Mouse (Mus musculus) olfactory bulb, adult 2 months (tissue): ENCODE measurements around the gene Myo1c.

ENCODE experiments used
- CTCF ChIP-seq: fragments of 200-500 bp; IDR thresholded peaks from 2 replicates; pipeline ENCODE4 v1.5.1; 2012; ENCODE audit warnings: low read depth, mild to moderate bottlenecking, low read length, moderate library complexity; ENCODE audit not compliant: insufficient read depth
- POLR2A ChIP-seq: fragments of 200-500 bp; IDR thresholded peaks from 2 replicates; pipeline ENCODE4 v1.6.1; 2012; ENCODE audit warnings: mild to moderate bottlenecking, low read depth, low read length, moderate library complexity; ENCODE audit not compliant: insufficient read depth

- TF ChIP-seq CTCF: no peak
- TF ChIP-seq POLR2A: no peak
Observed at GRCm38 (mm10) chr11:75703748-75704147, 53.4 kb downstream of the Myo1c start.
